8 mouse cellular contexts compared by ENCODE assay signal in genomic region chr11:60219609-60220008, GRCm38 (mm10). TPM values are rescaled to one million over a fixed set of nuclear protein-coding genes. Genes with fewer than 3 reads are reported as not detected.
A peak's percentile ranks its signal among the peaks of the same experiment; 100 is the strongest.
DNase-seq lines count a peak whose midpoint lies in the region; ATAC-seq and TF ChIP-seq lines count a peak whose summit lies in the region.

No protein-coding gene starts in this region.

- no peak for ATAC-seq in embryonic facial prominence, embryonic 12.5 days (ENCODE audit: insufficient number of reproducible peaks, insufficient read depth, low FRiP score, low TSS enrichment)
- ATAC-seq in limb, embryonic 11.5 days (ENCODE audit: insufficient number of reproducible peaks, low FRiP score, low TSS enrichment, low read depth) = no peak
- no peak for ATAC-seq in frontal cortex, adult (ENCODE audit: low TSS enrichment)

- peak overlapping the region; percentile 61 for H3K4me2 ChIP-seq in embryonic facial prominence, embryonic 12.5 days (replicated peaks)
- H3K4me2 ChIP-seq in limb, embryonic 11.5 days (ENCODE audit: low read depth, severe bottlenecking) = peak overlapping the region; percentile 71

- peak overlapping the region; percentile 77; the same call in 1 of the 2 replicates for H3K27ac ChIP-seq in embryonic facial prominence, embryonic 12.5 days
- no peak overlapping the region for H3K27ac ChIP-seq in limb, embryonic 11.5 days (replicated peaks; ENCODE audit: low read depth, low read length)

- peaks cover 14% of the 10 kb centered on the region; the same call in 1 of the 2 replicates for H3K36me3 ChIP-seq in embryonic facial prominence, embryonic 12.5 days
- peaks cover 4% of the 10 kb centered on the region; the same call in 1 of the 2 replicates for H3K36me3 ChIP-seq in limb, embryonic 11.5 days (ENCODE audit: control insufficient read depth, insufficient read depth, low read length)

- no peaks in the 10 kb centered on the region for H3K9me3 ChIP-seq in embryonic facial prominence, embryonic 12.5 days
- no peaks in the 10 kb centered on the region for H3K9me3 ChIP-seq in limb, embryonic 11.5 days (ENCODE audit: control insufficient read depth, low read length)

- whole genome bisulfite sequencing in lung, adult 2 months = 7% methylated on average over 8 of the region's 8 CpGs
- 49% methylated on average over 8 of the region's 8 CpGs for WGBS in embryonic facial prominence, embryonic 12.5 days
- WGBS in limb, embryonic 11.5 days = 49% methylated on average over 8 of the region's 8 CpGs

- DNase-seq in lung, adult 2 months = peak; percentile 24
- no peak for DNase-seq in lung, postnatal 4 days
- DNase-seq in limb, embryonic 11.5 days (ENCODE audit: low spot score) = no peak
- peak; percentile 63 for DNase-seq in naive thymus-derived CD4-positive, alpha-beta T cell, adult 2 months (ENCODE audit: low read depth)
- no peak for DNase-seq in frontal cortex, postnatal 10 days (ENCODE audit: low spot score in 2 of 2)
- DNase-seq in embryo, embryonic 10 days (ENCODE audit: low spot score) = no peak

- H3K9ac ChIP-seq in embryonic facial prominence, embryonic 12.5 days = peak overlapping the region; percentile 60
- H3K9ac ChIP-seq in limb, embryonic 11.5 days (ENCODE audit: low read length) = peak overlapping the region; percentile 85

- H3K4me1 ChIP-seq in lung, adult 2 months (ENCODE audit: control insufficient read depth, insufficient read depth, low read length) = peaks cover 15% of the 10 kb centered on the region; the same call in 1 of the 2 replicates
- H3K4me1 ChIP-seq in embryonic facial prominence, embryonic 12.5 days = peaks cover 28% of the 10 kb centered on the region
- H3K4me1 ChIP-seq in limb, embryonic 11.5 days (ENCODE audit: control insufficient read depth, insufficient read depth, low read length) = peaks cover 12% of the 10 kb centered on the region

- no peak for TF ChIP-seq POLR2A in lung, adult 2 months (IDR thresholded peaks at IDR 0.05; ENCODE audit: borderline replicate concordance, extremely low read depth, low read depth, low read length)

- no peak for TF ChIP-seq CTCF in lung, adult 2 months (IDR thresholded peaks at IDR 0.05; ENCODE audit: insufficient read depth, low read length)

- no peaks in the 10 kb centered on the region for H3K27me3 ChIP-seq in embryonic facial prominence, embryonic 12.5 days
- H3K27me3 ChIP-seq in limb, embryonic 11.5 days (ENCODE audit: control insufficient read depth, insufficient read depth, low read length) = no peaks in the 10 kb centered on the region

- H3K4me3 ChIP-seq in lung, adult 2 months (replicated peaks; ENCODE audit: extremely low read depth, low read depth, low read length) = peak overlapping the region; percentile 97
- H3K4me3 ChIP-seq in embryonic facial prominence, embryonic 12.5 days = peak overlapping the region; percentile 62
- peak overlapping the region; percentile 65 for H3K4me3 ChIP-seq in limb, embryonic 11.5 days (ENCODE audit: low read depth, low read length)

RNA-seq across cellular contexts. Expression of gene Srebf1, which starts 2.8 kb away (rescaled TPM):
- polyA plus RNA-seq in lung, adult 2 months (2012; rRNA removed) = 206 and 236 TPM in 2 replicates
- 54.8 and 56.6 TPM in 2 replicates for polyA plus RNA-seq in embryonic facial prominence, embryonic 12.5 days (2016; fragmentation: Nextera tagmentation; extraction: Ambion mirVana)
- polyA plus RNA-seq in limb, embryonic 11.5 days (2014; fragmentation: Nextera tagmentation; extraction: Ambion mirVana) = 53.2 and 55.3 TPM in 2 replicates

Comparison
In these comparisons a context has a peak if more than half of its experiments do, and no peak if none do; other contexts are left out.
1. DNase-seq: peak in lung, adult 2 months (single experiment) and naive thymus-derived CD4-positive, alpha-beta T cell, adult 2 months (single experiment); none in lung, postnatal 4 days (0 of 2), limb, embryonic 11.5 days (single experiment), frontal cortex, postnatal 10 days (0 of 2) and embryo, embryonic 10 days (single experiment).
2. Peak in every context shown above with its lines, with median percentiles within 50 percentile points of each other: H3K4me3 ChIP-seq.